Mouse (Mus musculus) ovary, adult 18-20 months (tissue): ENCODE data around the gene Gpn2.

Source experiments
- DNase-seq: peaks from one replicate; pipeline ENCODE4 v3.0.0; 2022; ENCODE audit warnings: low spot score, mixed read lengths

The Gpn2 gene

DNA sequence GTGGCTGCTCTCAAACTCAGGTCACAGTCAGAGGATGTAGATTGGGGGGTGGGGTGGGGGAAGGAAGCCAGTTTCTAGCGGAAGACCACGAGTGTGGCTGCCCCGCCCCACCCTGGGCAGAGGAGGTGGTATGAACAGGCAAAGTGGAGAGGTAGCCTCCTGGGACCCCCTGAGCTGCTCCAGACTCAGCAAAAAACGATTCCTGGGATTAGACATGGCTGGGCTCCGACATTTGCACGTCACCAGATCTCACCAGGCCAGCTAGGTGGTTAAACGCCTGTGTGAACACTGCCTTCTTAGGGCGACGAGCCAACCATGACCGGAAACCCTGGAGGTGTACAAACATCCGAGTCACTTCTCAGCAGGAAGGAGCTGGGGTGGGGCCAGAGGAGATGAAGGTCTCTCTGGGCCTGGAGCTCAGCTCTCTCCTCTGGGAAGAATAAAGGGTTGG is 41.5 kb downstream of the Gpn2 start:
- no peak for DNase-seq

DNA sequence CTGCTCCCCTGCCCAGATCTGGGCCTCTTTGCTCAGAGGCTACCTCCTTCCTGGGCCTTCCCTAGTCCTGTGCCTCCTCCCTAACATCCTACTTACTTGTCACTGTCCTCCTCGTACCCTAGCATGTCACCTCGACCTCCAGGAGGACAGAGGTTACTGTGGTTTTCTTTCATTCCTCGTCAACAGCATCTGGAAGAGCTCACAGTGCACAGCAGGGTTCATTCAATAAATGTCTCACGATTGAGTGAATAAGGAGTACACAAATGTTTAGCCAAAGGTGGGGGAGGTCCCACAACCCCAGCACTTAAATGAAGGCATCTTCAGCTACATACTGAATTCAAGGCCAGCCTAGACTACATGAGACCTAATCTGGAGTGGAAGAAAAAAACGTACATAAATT is 42.1 kb downstream of the Gpn2 start:
- no peak for DNase-seq

GRCm38 (mm10) chr4:133626621-133627020 is 42.5 kb downstream of the Gpn2 start:
- DNase-seq = no peak

- no peak for DNase-seq
Observed at GRCm38 (mm10) chr4:133627039-133627438, 42.9 kb downstream of the Gpn2 start.

GRCm38 (mm10) chr4:133628517-133628916 is 44.4 kb downstream of the Gpn2 start:
- DNase-seq = no peak

- no peak for DNase-seq
Observed at GRCm38 (mm10) chr4:133629191-133629590, 45.0 kb downstream of the Gpn2 start.

DNA sequence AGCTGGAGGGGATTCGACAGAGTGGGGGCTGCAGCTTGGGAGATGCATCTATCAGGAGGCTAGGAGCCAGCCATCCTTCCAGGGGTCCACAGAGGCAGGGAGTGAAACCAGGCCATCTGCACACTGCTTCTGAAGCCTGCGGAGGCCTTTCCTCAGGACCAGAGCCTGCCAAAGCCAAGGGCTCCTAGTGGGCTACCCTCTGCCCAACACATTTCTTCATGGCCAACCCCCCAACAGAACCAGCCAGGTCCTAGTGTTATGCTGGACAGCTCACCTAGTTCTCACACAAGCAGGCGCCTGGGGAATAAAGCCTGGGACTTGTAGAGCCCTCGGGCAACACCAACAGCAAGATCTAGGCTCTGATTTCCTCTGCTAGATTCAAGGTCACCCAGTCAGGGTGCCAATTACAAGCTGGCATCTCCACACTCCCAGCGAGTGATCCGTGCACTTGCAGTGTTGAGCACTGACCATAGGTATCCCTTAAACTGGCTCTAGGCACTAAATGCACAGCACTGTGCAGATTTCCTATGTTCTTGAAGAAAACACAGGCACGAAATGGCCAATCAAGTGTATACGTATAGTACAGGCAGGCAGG is 46.3 kb downstream of the Gpn2 start:
- no peak for DNase-seq

DNA sequence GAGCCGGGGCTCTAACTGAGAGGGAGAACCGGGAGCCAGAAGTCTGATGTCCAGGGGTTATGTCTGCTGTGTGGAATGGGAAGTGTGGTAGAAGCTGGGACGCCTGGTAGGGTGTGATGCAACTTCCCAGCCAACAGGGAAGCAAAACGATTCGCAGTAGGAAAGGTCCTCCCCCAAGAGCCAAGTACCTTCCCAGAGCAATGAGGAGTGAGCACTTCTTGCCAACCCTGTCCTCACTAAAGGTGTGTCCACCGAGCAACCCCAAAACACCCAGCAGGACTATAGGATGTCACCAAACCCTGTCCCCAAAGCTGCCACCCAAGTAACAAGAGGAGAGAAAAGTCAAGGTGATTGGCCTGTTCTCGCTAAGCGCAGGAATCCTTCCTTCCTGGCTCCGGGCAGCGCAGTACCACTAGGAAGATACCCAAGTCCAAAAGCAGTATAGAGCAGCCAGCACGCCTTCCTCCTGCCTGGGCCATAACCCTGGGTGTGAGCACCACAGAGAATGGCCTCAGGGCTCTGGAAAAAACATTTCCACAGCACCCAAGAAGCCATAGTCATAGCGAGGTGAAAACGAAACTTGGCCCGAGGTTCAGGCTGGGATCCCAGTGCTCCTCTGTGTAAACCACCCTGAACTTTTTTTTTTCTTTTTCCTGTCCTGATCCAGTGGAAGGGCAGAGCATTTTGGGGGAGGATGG is 47.1 kb downstream of the Gpn2 start:
- no peak for DNase-seq

GRCm38 (mm10) chr4:133631769-133632411 is 47.7 kb downstream of the Gpn2 start:
- no peak for DNase-seq

GRCm38 (mm10) chr4:133632483-133633327 is 48.5 kb downstream of the Gpn2 start:
- no peak for DNase-seq

GRCm38 (mm10) chr4:133633332-133634042 is 49.3 kb downstream of the Gpn2 start:
- peak; percentile 75 for DNase-seq

GRCm38 (mm10) chr4:133634043-133634410 is 49.9 kb downstream of the Gpn2 start:
- no peak for DNase-seq
